Mouse (Mus musculus) testis, postnatal 14 days (tissue): ENCODE results near the gene Hebp1.

ENCODE experiments used
- DNase-seq: peaks from one replicate; pipeline ENCODE4 v3.0.0; 2021; ENCODE audit warnings: low spot score

Hebp1 gene

GRCm38 (mm10) chr6:135197446-135197845 lies 376 bp downstream of the Hebp1 start:
- DNase-seq, result no peak

- DNase-seq, result no peak
These were observed 1.1 kb downstream of the Hebp1 start for GRCm38 (mm10) chr6:135196707-135197106.

GRCm38 (mm10) chr6:135194907-135195306 lies 2.9 kb downstream of the Hebp1 start:
- DNase-seq, result no peak

- DNase-seq, result peak; percentile 21
These were observed 4.1 kb downstream of the Hebp1 start for GRCm38 (mm10) chr6:135193733-135194132.

GRCm38 (mm10) chr6:135192993-135193392 lies 4.8 kb downstream of the Hebp1 start:
- DNase-seq, result no peak

- no peak for DNase-seq
These were observed 5.9 kb downstream of the Hebp1 start for GRCm38 (mm10) chr6:135191906-135192305.

- DNase-seq, result no peak
These were observed 7.7 kb downstream of the Hebp1 start for GRCm38 (mm10) chr6:135190122-135190521.

- DNase-seq, result no peak
These were observed 9.2 kb downstream of the Hebp1 start for GRCm38 (mm10) chr6:135188629-135189028.

GRCm38 (mm10) chr6:135187076-135187917 lies 10.5 kb downstream of the Hebp1 start:
- DNase-seq, result no peak

GRCm38 (mm10) chr6:135183961-135184360 lies 13.9 kb downstream of the Hebp1 start:
- no peak for DNase-seq

GRCm38 (mm10) chr6:135182925-135183324 lies 14.9 kb downstream of the Hebp1 start:
- DNase-seq, result no peak

- DNase-seq, result no peak
These were observed 19.2 kb downstream of the Hebp1 start for GRCm38 (mm10) chr6:135178599-135178998.

- DNase-seq, result no peak
These were observed 20.6 kb downstream of the Hebp1 start for GRCm38 (mm10) chr6:135177271-135177670.

- DNase-seq, result no peak
These were observed 22.8 kb downstream of the Hebp1 start for GRCm38 (mm10) chr6:135175014-135175413.

GRCm38 (mm10) chr6:135171736-135172135 lies 26.1 kb downstream of the Hebp1 start:
- no peak for DNase-seq

GRCm38 (mm10) chr6:135169246-135169645 lies 28.6 kb downstream of the Hebp1 start:
- no peak for DNase-seq

- no peak for DNase-seq
These were observed 29.4 kb downstream of the Hebp1 start for GRCm38 (mm10) chr6:135168471-135168870.

GRCm38 (mm10) chr6:135167380-135168311 lies 30.2 kb downstream of the Hebp1 start:
- peak; percentile 74 for DNase-seq

GRCm38 (mm10) chr6:135166712-135167111 lies 31.1 kb downstream of the Hebp1 start:
- no peak for DNase-seq

GRCm38 (mm10) chr6:135166262-135166661 lies 31.6 kb downstream of the Hebp1 start:
- no peak for DNase-seq

GRCm38 (mm10) chr6:135165706-135166105 lies 32.1 kb downstream of the Hebp1 start:
- no peak for DNase-seq

- DNase-seq, result no peak
These were observed 32.6 kb downstream of the Hebp1 start for GRCm38 (mm10) chr6:135165191-135165590.

- DNase-seq, result no peak
These were observed 35.0 kb downstream of the Hebp1 start for GRCm38 (mm10) chr6:135162861-135163260.
